Comparison of ENCODE assay signal across 10 mouse cellular contexts in genomic region chr12:12313437-12313836, GRCm38 (mm10). TPM values are rescaled to one million over a fixed set of nuclear protein-coding genes. Genes with fewer than 3 reads are reported as not detected.
DNase-seq lines count a peak whose midpoint lies in the region; ATAC-seq and TF ChIP-seq lines count a peak whose summit lies in the region.
"Had no signal": no experiment of that assay in that cellular context is flagged by ENCODE, and none has a peak within 500 bp of the region (broad histone marks: within the 10 kb centered on the region; RNA-seq: fewer than 3 reads in every experiment).

No protein-coding gene starts in this region.

- TF ChIP-seq CTCF in liver, embryonic 14.5 days (IDR thresholded peaks at IDR 0.05; ENCODE audit: low read depth) = peak; percentile 57

- H3K27ac ChIP-seq in forebrain, embryonic 15.5 days (replicated peaks) = 0 out of 2 replicates have a peak overlapping the region, but pooled peaks have one; percentile 43
- no peak overlapping the region for H3K27ac ChIP-seq in forebrain, embryonic 10.5 days
- no peak overlapping the region for H3K27ac ChIP-seq in liver, embryonic 14.5 days
- H3K27ac ChIP-seq in liver, embryonic 11.5 days (ENCODE audit: low read depth, low read length) = no peak overlapping the region
- H3K27ac ChIP-seq in ES-E14 (ENCODE audit: insufficient read depth, low read depth, low read length, poor library complexity, severe bottlenecking) = no peak overlapping the region; the same call in 1 of the 2 replicates

- no peak for DNase-seq in forebrain, embryonic 10.5 days (ENCODE audit: extremely low spot score, low spot score)
- no peak for DNase-seq in liver, embryonic 14.5 days (ENCODE audit: low read depth in 3 of 3, low spot score in 3 of 3)
- DNase-seq in liver, embryonic 11.5 days (ENCODE audit: low spot score) = no peak
- DNase-seq in ES-E14 (ENCODE audit: low read depth, low spot score) = peak; percentile 66
- no peak for DNase-seq in adrenal gland, adult 8-10 months
- DNase-seq in left cerebral cortex, adult 18-20 months (ENCODE audit: low spot score in 2 of 2) = no peak
- DNase-seq: cerebellum, adult 8-10 months; kidney, postnatal 10 days had no signal

- no peak for TF ChIP-seq EP300 in liver, embryonic 14.5 days (IDR thresholded peaks at IDR 0.05; ENCODE audit: low read depth)

- peaks cover 36% of the 10 kb centered on the region for H3K4me1 ChIP-seq in forebrain, embryonic 15.5 days
- peaks cover 30% of the 10 kb centered on the region for H3K4me1 ChIP-seq in forebrain, embryonic 10.5 days
- H3K4me1 ChIP-seq in liver, embryonic 14.5 days (replicated peaks; ENCODE audit: control insufficient read depth in 2 of 2, insufficient read depth in 2 of 2, low read length in 1 of 2) = no peaks in the 10 kb centered on the region
- H3K4me1 ChIP-seq in liver, embryonic 11.5 days (replicated peaks; ENCODE audit: control insufficient read depth, insufficient read depth, low read length) = no peaks in the 10 kb centered on the region
- H3K4me1 ChIP-seq in ES-E14 (ENCODE audit: control insufficient read depth in 2 of 2, insufficient read depth in 2 of 2, low read length in 2 of 2, poor library complexity in 1 of 2) = peaks cover 7 to 36% of the 10 kb centered on the region in 2 experiments

- no peaks in the 10 kb centered on the region for H3K36me3 ChIP-seq in forebrain, embryonic 15.5 days
- H3K36me3 ChIP-seq in forebrain, embryonic 10.5 days (replicated peaks) = no peaks in the 10 kb centered on the region
- H3K36me3 ChIP-seq in liver, embryonic 14.5 days (replicated peaks; ENCODE audit: control insufficient read depth, insufficient read depth, low read depth) = no peaks in the 10 kb centered on the region
- H3K36me3 ChIP-seq in liver, embryonic 11.5 days (ENCODE audit: control insufficient read depth, insufficient read depth, low read length) = no peaks in the 10 kb centered on the region
- peaks cover 7% of the 10 kb centered on the region; the same call in 1 of the 2 replicates for H3K36me3 ChIP-seq in ES-E14 (ENCODE audit: control insufficient read depth, insufficient read depth, low read length, poor library complexity, severe bottlenecking)

- H3K4me3 ChIP-seq in forebrain, embryonic 15.5 days = no peak overlapping the region
- H3K4me3 ChIP-seq in forebrain, embryonic 10.5 days = no peak overlapping the region
- H3K4me3 ChIP-seq in liver, embryonic 14.5 days (ENCODE audit: insufficient read depth in 1 of 2, low read depth in 2 of 2, low read length in 2 of 2) = no peak overlapping the region
- no peak overlapping the region for H3K4me3 ChIP-seq in liver, embryonic 11.5 days (ENCODE audit: low read depth, low read length)
- H3K4me3 ChIP-seq in ES-E14 (ENCODE audit: insufficient read depth in 1 of 2, low read depth in 1 of 2, low read length in 2 of 2, poor library complexity in 1 of 2, severe bottlenecking in 1 of 2) = no peak overlapping the region

- in situ Hi-C loops in ES-E14 (cut with MboI; ENCODE audit: low sequenced_read_pairs in 2 of 2, unreplicated experiment in 2 of 2) = no loop called here

- no peak overlapping the region for H3K9ac ChIP-seq in forebrain, embryonic 15.5 days (replicated peaks)
- H3K9ac ChIP-seq in liver, embryonic 14.5 days (replicated peaks) = no peak overlapping the region
- H3K9ac ChIP-seq in liver, embryonic 11.5 days (ENCODE audit: low read depth, low read length) = no peak overlapping the region
- no peak overlapping the region for H3K9ac ChIP-seq in ES-E14 (ENCODE audit: insufficient read depth, low read depth, low read length, poor library complexity, severe bottlenecking)

- H3K9me3 ChIP-seq in forebrain, embryonic 15.5 days = no peaks in the 10 kb centered on the region
- no peaks in the 10 kb centered on the region; the same call in 1 of the 2 replicates for H3K9me3 ChIP-seq in forebrain, embryonic 10.5 days
- H3K9me3 ChIP-seq in liver, embryonic 14.5 days (ENCODE audit: control insufficient read depth, low read length) = no peaks in the 10 kb centered on the region
- H3K9me3 ChIP-seq in liver, embryonic 11.5 days (ENCODE audit: control insufficient read depth, low read length) = no peaks in the 10 kb centered on the region
- H3K9me3 ChIP-seq in ES-E14 (ENCODE audit: control insufficient read depth, insufficient read depth, low read depth, low read length) = no peaks in the 10 kb centered on the region

- no peaks in the 10 kb centered on the region for H3K27me3 ChIP-seq in forebrain, embryonic 15.5 days
- no peaks in the 10 kb centered on the region for H3K27me3 ChIP-seq in forebrain, embryonic 10.5 days (ENCODE audit: poor library complexity, severe bottlenecking)
- H3K27me3 ChIP-seq in liver, embryonic 14.5 days (ENCODE audit: control insufficient read depth, insufficient read depth, low read length) = no peaks in the 10 kb centered on the region
- no peaks in the 10 kb centered on the region for H3K27me3 ChIP-seq in liver, embryonic 11.5 days (replicated peaks; ENCODE audit: control insufficient read depth, insufficient read depth, low read length)

- ATAC-seq in forebrain, embryonic 15.5 days (replicated peaks) = 0 out of 2 replicates have a peak, but pooled peaks have one; percentile 30
- ATAC-seq in liver, embryonic 14.5 days (ENCODE audit: insufficient read depth) = no peak
- ATAC-seq in liver, embryonic 11.5 days (replicated peaks; ENCODE audit: low FRiP score) = no peak
- ATAC-seq in monocyte, adult 5-6 weeks (replicated peaks; ENCODE audit: insufficient number of reproducible peaks, low FRiP score, low TSS enrichment, poor library complexity, severe bottlenecking) = 0 out of 2 replicates have a peak, but pooled peaks have one; percentile 51

- H3K4me2 ChIP-seq in forebrain, embryonic 15.5 days (replicated peaks) = no peak overlapping the region
- no peak overlapping the region for H3K4me2 ChIP-seq in liver, embryonic 14.5 days (ENCODE audit: low read depth)
- H3K4me2 ChIP-seq in liver, embryonic 11.5 days = no peak overlapping the region

TF ChIP-seq in ES-E14, 5 proteins besides CTCF, POLR2A, EP300 and RAD21:
- TF ChIP-seq HCFC1 (IDR thresholded peaks at IDR 0.05; ENCODE audit: borderline replicate concordance, insufficient read depth, low read length) (no peak), MAFK (IDR thresholded peaks at IDR 0.05; ENCODE audit: insufficient read depth, low read depth, low read length) (no peak), ZNF384 (IDR thresholded peaks at IDR 0.05; ENCODE audit: low read depth, low read length) (no peak), ZC3H11A (IDR thresholded peaks at IDR 0.05; ENCODE audit: borderline replicate concordance, low read depth, low read length) (no peak), CHD2 (IDR thresholded peaks at IDR 0.05; ENCODE audit: low read depth, low read length) (no peak)

RNA-seq across cellular contexts. Expression of gene Fam49a, which starts 51.5 kb away (rescaled TPM):
- 139 and 154 TPM in 2 replicates for polyA plus RNA-seq in forebrain, embryonic 15.5 days (2015; fragmentation: Nextera tagmentation; extraction: Ambion mirVana)
- polyA plus RNA-seq in forebrain, embryonic 10.5 days (2016; fragmentation: Nextera tagmentation; extraction: Ambion mirVana) = 5.3 and 6.3 TPM in 2 replicates
- 0.40 and 1.0 TPM in 2 replicates for polyA plus RNA-seq in liver, embryonic 14.5 days (2012; rRNA removed)
- 2.4 and 3.3 TPM in 2 replicates for polyA plus RNA-seq in liver, embryonic 14.5 days (2014; fragmentation: Nextera tagmentation; extraction: Ambion mirVana)
- 4.8 and 5.7 TPM in 2 replicates for polyA plus RNA-seq in liver, embryonic 11.5 days (2014; fragmentation: Nextera tagmentation; extraction: Ambion mirVana)
- 10.1 and 11.2 TPM in 2 replicates for total RNA-seq in ES-E14 (2012; rRNA removed)
- total RNA-seq in monocyte, adult 5-6 weeks (2017) = 246 to 301 TPM (median 285 TPM) in 3 replicates
- total RNA-seq in adrenal gland, adult 8-10 months (2022) = 10 to 100 TPM; 18.2 to 25.3 (median 21.5) TPM
- 100 to 1,000 TPM; 179 TPM for total RNA-seq in left cerebral cortex, adult 18-20 months (2021)

Comparison
In these comparisons a context has a peak if more than half of its experiments do, and no peak if none do; other contexts are left out.
1. ATAC-seq: peak in forebrain, embryonic 15.5 days (single experiment) and monocyte, adult 5-6 weeks (single experiment); none in liver, embryonic 14.5 days (single experiment) and liver, embryonic 11.5 days (single experiment).